Comparison of ENCODE assay signal across 26 mouse cellular contexts in genomic region chr6:88605235-88605634, GRCm38 (mm10). TPM values are rescaled to one million over a fixed set of nuclear protein-coding genes. Genes with fewer than 3 reads are reported as not detected.
DNase-seq lines count a peak whose midpoint lies in the region; ATAC-seq and TF ChIP-seq lines count a peak whose summit lies in the region.
"Had no signal": no experiment of that assay in that cellular context is flagged by ENCODE, and none has a peak within 500 bp of the region (broad histone marks: within the 10 kb centered on the region; RNA-seq: fewer than 3 reads in every experiment).

No protein-coding gene starts in this region.

- H3K27me3 ChIP-seq in forebrain, embryonic 16.5 days (replicated peaks; ENCODE audit: control insufficient read depth, insufficient read depth, low read length) = no peaks in the 10 kb centered on the region
- no peaks in the 10 kb centered on the region for H3K27me3 ChIP-seq in forebrain, embryonic 12.5 days
- H3K27me3 ChIP-seq: CH12.LX; embryonic facial prominence, embryonic 12.5 days; embryonic facial prominence, embryonic 15.5 days; hindbrain, embryonic 12.5 days; hindbrain, embryonic 15.5 days; Patski had no signal

- no peak for TF ChIP-seq CTCF in left cerebral cortex, adult 2 months (IDR thresholded peaks at IDR 0.05)
- TF ChIP-seq CTCF in embryonic fibroblast, embryonic 13.5 days (IDR thresholded peaks at IDR 0.05; ENCODE audit: borderline replicate concordance, insufficient read depth, low read length) = no peak

- no peak overlapping the region for H3K9ac ChIP-seq in forebrain, embryonic 16.5 days (replicated peaks; ENCODE audit: low read depth, low read length)
- no peak overlapping the region for H3K9ac ChIP-seq in forebrain, embryonic 12.5 days
- H3K9ac ChIP-seq: embryonic facial prominence, embryonic 12.5 days; embryonic facial prominence, embryonic 15.5 days; hindbrain, embryonic 12.5 days; hindbrain, embryonic 15.5 days had no signal

- H3K4me3 ChIP-seq in forebrain, embryonic 16.5 days (replicated peaks; ENCODE audit: low read length) = no peak overlapping the region
- H3K4me3 ChIP-seq in forebrain, embryonic 12.5 days (replicated peaks) = no peak overlapping the region
- no peak overlapping the region for H3K4me3 ChIP-seq in left cerebral cortex, adult 2 months
- no peak overlapping the region for H3K4me3 ChIP-seq in embryonic fibroblast, embryonic 13.5 days (ENCODE audit: insufficient read depth, low read length)
- H3K4me3 ChIP-seq: embryonic facial prominence, embryonic 12.5 days; embryonic facial prominence, embryonic 15.5 days; erythroblast, embryonic 14.5 days; gastrocnemius, adult 2 months; hindbrain, embryonic 12.5 days; hindbrain, embryonic 15.5 days had no signal

- no peaks in the 10 kb centered on the region for H3K9me3 ChIP-seq in forebrain, embryonic 16.5 days (ENCODE audit: control insufficient read depth, low read length)
- H3K9me3 ChIP-seq in forebrain, embryonic 12.5 days = no peaks in the 10 kb centered on the region
- H3K9me3 ChIP-seq: embryonic facial prominence, embryonic 12.5 days; embryonic facial prominence, embryonic 15.5 days; G1E; hindbrain, embryonic 12.5 days; hindbrain, embryonic 15.5 days had no signal

- intact Hi-C loops in left cerebral cortex, adult 2 months (cut with DNase I) = no loop called here
- intact Hi-C loops in left cerebral cortex, postnatal 4 days (cut with DNase I) = no loop called here

- 72% methylated on average over 2 of the region's 2 CpGs for WGBS in forebrain, embryonic 16.5 days
- WGBS in forebrain, embryonic 12.5 days = 85% methylated on average over 2 of the region's 2 CpGs

- peak overlapping the region; percentile 63 for H3K27ac ChIP-seq in forebrain, embryonic 16.5 days (ENCODE audit: low read length)
- no peak overlapping the region for H3K27ac ChIP-seq in forebrain, embryonic 12.5 days
- H3K27ac ChIP-seq in left cerebral cortex, adult 2 months = peak overlapping the region; percentile 57
- H3K27ac ChIP-seq in embryonic fibroblast, embryonic 13.5 days (ENCODE audit: insufficient read depth, low read length) = peak overlapping the region; percentile 93
- H3K27ac ChIP-seq: embryonic facial prominence, embryonic 12.5 days; embryonic facial prominence, embryonic 15.5 days; gastrocnemius, adult 2 months; hindbrain, embryonic 12.5 days; hindbrain, embryonic 15.5 days had no signal

- DNase-seq in left cerebral cortex, adult 2 months (ENCODE audit: extremely low spot score in 1 of 2, low spot score in 2 of 2) = no peak
- no peak for DNase-seq in left cerebral cortex, postnatal 4 days
- DNase-seq in brain, adult 2 months (ENCODE audit: low read depth, low spot score) = peak; percentile 65
- DNase-seq: adrenal gland, adult 8-10 months; adrenal gland, postnatal 25 days; B cell, adult 2 months; cerebellum, adult 18-20 months; cerebellum, adult 9-10 months; cerebellum, postnatal 14 days; gastrocnemius, adult 2 months; gastrocnemius, postnatal 14 days; heart, adult 11 months had no signal

- no peaks in the 10 kb centered on the region for H3K36me3 ChIP-seq in forebrain, embryonic 16.5 days (ENCODE audit: control insufficient read depth, insufficient read depth)
- H3K36me3 ChIP-seq in forebrain, embryonic 12.5 days (replicated peaks) = no peaks in the 10 kb centered on the region
- H3K36me3 ChIP-seq: embryonic facial prominence, embryonic 12.5 days; embryonic facial prominence, embryonic 15.5 days; G1E; hindbrain, embryonic 12.5 days; hindbrain, embryonic 15.5 days had no signal

- no peak overlapping the region for H3K4me2 ChIP-seq in forebrain, embryonic 16.5 days (ENCODE audit: low read length)
- H3K4me2 ChIP-seq in forebrain, embryonic 12.5 days = no peak overlapping the region
- H3K4me2 ChIP-seq: embryonic facial prominence, embryonic 12.5 days; embryonic facial prominence, embryonic 15.5 days; heart, embryonic 11.5 days; hindbrain, embryonic 12.5 days; hindbrain, embryonic 15.5 days had no signal

- ATAC-seq in forebrain, embryonic 16.5 days = no peak
- ATAC-seq in forebrain, embryonic 12.5 days (ENCODE audit: low FRiP score) = no peak
- no peak for ATAC-seq in megakaryocyte progenitor cell, adult 5-6 weeks (replicated peaks; ENCODE audit: poor library complexity)
- ATAC-seq: intestine, postnatal 0 days; Patski had no signal

- H3K4me1 ChIP-seq in forebrain, embryonic 16.5 days (replicated peaks; ENCODE audit: control insufficient read depth, insufficient read depth, low read length) = 0 out of 2 replicates have a peak, but pooled peaks cover 2% of the 10 kb centered on the region
- H3K4me1 ChIP-seq in forebrain, embryonic 12.5 days = no peaks in the 10 kb centered on the region
- no peaks in the 10 kb centered on the region for H3K4me1 ChIP-seq in embryonic fibroblast, embryonic 13.5 days (ENCODE audit: control insufficient read depth, insufficient read depth, low read length)
- H3K4me1 ChIP-seq: embryonic facial prominence, embryonic 12.5 days; embryonic facial prominence, embryonic 15.5 days; hindbrain, embryonic 12.5 days; hindbrain, embryonic 15.5 days had no signal

- TF ChIP-seq POLR2A in embryonic fibroblast, embryonic 13.5 days (IDR thresholded peaks at IDR 0.05; ENCODE audit: low read depth, low read length) = no peak

RNA-seq across cellular contexts. Expression of gene Kbtbd12, which starts 32.5 kb away (rescaled TPM):
- polyA plus RNA-seq in forebrain, embryonic 16.5 days (2015; fragmentation: Nextera tagmentation; extraction: Ambion mirVana) = 0.37 and 0.52 TPM in 2 replicates
- 0.15 and 0.21 TPM in 2 replicates for polyA plus RNA-seq in forebrain, embryonic 12.5 days (2016; fragmentation: Nextera tagmentation; extraction: Ambion mirVana)
- total RNA-seq in left cerebral cortex, adult 2 months (2021) = under 1 TPM in 1 of 2 experiments, not detected in 1; 0.23 TPM
- under 1 TPM in 1 of 2 experiments, not detected in 1; 0.32 TPM for total RNA-seq in left cerebral cortex, postnatal 4 days (2021)
- not detected in 2 replicates for polyA plus RNA-seq in embryonic fibroblast, embryonic 13.5 days (2011; ENCODE audit: insufficient read length, low read depth, missing spikeins)
- 0.17 and 0.37 TPM in 2 replicates for total RNA-seq in megakaryocyte progenitor cell, adult 5-6 weeks (2015)
- 0.41 and 0.67 TPM in 2 replicates for total RNA-seq in megakaryocyte progenitor cell, adult 5-6 weeks (2017)
- total RNA-seq: CH12.LX had no signal
- polyA plus RNA-seq: embryonic facial prominence, embryonic 12.5 days; erythroblast, embryonic 14.5 days; G1E; hindbrain, embryonic 12.5 days had no signal
